Mouse (Mus musculus): ENCODE results near the gene Slc25a18. TPM values are rescaled to one million over a fixed set of nuclear protein-coding genes. Genes with fewer than 3 reads are reported as not detected.

The Slc25a18 gene
- polyA plus RNA-seq, 1 experiment, result not detected

DNA sequence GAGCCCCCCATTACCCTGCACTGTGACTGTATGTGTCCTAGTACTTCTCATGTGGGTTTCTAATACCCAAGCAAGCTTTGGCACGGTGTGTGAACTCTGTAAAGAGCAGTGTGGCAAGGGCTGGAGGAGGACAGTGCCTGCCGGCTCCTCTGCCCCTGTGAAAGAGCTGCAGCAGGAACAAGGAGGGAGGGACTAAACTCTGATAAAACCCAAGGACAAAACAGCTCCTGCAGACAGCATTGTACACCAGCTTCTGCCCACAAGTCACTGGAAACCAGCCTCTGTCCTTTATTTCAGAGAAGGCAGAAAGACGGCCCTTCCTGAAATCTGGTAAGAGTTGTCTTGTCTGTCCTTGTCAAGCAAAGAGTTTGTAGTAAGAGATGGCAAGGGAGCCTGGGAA lies 2.9 kb downstream of the Slc25a18 start:
- no peaks in the 10 kb centered on the region for H3K4me1 ChIP-seq (ENCODE audit: control insufficient read depth, insufficient read depth, low read length)

DNA sequence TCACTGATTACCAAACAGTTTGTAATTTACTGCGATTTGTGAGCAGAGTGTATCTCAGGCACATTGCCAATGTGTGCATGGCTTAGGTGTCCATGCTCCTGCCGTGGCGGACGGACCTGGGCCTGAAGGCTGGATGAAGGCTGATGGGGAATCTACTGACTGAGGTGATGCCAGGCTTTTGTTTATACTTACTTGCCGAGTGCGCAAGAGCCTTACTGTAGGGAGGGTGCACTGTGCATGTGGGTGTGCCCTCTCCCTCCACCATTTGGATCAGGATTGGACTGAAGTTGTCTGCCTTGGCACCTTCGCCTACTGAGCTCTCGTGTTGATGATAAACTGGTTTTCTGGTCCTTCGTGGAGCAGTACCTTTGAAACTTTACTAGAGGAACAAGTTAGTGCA lies 4.2 kb downstream of the Slc25a18 start:
- no peaks in the 10 kb centered on the region for H3K4me1 ChIP-seq (ENCODE audit: control insufficient read depth, insufficient read depth, low read length)
- H3K4me3 ChIP-seq (ENCODE audit: low read depth, low read length), result no peak overlapping the region
- H3K9me3 ChIP-seq (replicated peaks; ENCODE audit: control insufficient read depth, insufficient read depth, low read length, poor library complexity, severe bottlenecking), result no peaks in the 10 kb centered on the region
- H3K27me3 ChIP-seq (ENCODE audit: control insufficient read depth, insufficient read depth, low read length, poor library complexity, severe bottlenecking), result no peaks in the 10 kb centered on the region
- no peak overlapping the region for H3K27ac ChIP-seq (ENCODE audit: insufficient read depth, low read length)
- TF ChIP-seq POLR2A (IDR thresholded peaks at IDR 0.05; ENCODE audit: insufficient read depth, low read length), result no peak
- TF ChIP-seq CTCF (IDR thresholded peaks at IDR 0.05; ENCODE audit: low read depth, low read length), result no peak
- no peak for TF ChIP-seq EP300 (IDR thresholded peaks at IDR 0.05; ENCODE audit: insufficient read depth, low read depth, low read length)
- H3K9ac ChIP-seq (ENCODE audit: low read depth, poor library complexity, severe bottlenecking), result no peak overlapping the region
- H3K36me3 ChIP-seq (ENCODE audit: control insufficient read depth, insufficient read depth, low read length, poor library complexity, severe bottlenecking), result no peaks in the 10 kb centered on the region

More for the DNA sequence above, 2.9 kb downstream of the Slc25a18 start:
- no peaks in the 10 kb centered on the region for H3K36me3 ChIP-seq (ENCODE audit: control insufficient read depth, insufficient read depth, low read length, poor library complexity, severe bottlenecking)
- H3K9me3 ChIP-seq (replicated peaks; ENCODE audit: control insufficient read depth, insufficient read depth, low read length, poor library complexity, severe bottlenecking), result no peaks in the 10 kb centered on the region
- no peaks in the 10 kb centered on the region for H3K27me3 ChIP-seq (ENCODE audit: control insufficient read depth, insufficient read depth, low read length, poor library complexity, severe bottlenecking)
- H3K9ac ChIP-seq (ENCODE audit: low read depth, poor library complexity, severe bottlenecking), result no peak overlapping the region
- TF ChIP-seq POLR2A (IDR thresholded peaks at IDR 0.05; ENCODE audit: insufficient read depth, low read length) (no peak), EP300 (IDR thresholded peaks at IDR 0.05; ENCODE audit: insufficient read depth, low read depth, low read length) (no peak), CTCF (IDR thresholded peaks at IDR 0.05; ENCODE audit: low read depth, low read length) (no peak)
- no peak overlapping the region for H3K27ac ChIP-seq (ENCODE audit: insufficient read depth, low read length)
- no peak overlapping the region for H3K4me3 ChIP-seq (ENCODE audit: low read depth, low read length)

DNA sequence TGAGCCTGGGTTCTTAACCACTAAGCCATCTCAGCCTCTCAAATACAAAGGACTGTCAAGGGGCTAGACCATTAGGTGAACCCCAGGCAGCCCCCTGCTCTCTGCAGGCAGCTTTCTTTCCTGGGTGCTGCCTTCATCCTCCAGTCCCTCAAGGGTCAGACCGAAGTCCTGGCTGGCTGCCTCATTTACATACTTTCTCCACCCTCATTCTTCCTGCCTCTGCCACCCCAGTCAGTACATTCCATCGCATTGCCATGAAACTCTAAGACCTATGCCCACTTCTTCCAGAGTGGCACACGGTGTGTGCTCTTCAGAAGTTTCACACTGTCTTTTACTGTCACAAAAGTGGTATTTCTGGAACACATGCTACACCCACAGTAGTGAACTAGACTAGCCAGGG lies 4.8 kb downstream of the Slc25a18 start:
- TF ChIP-seq POLR2A (IDR thresholded peaks at IDR 0.05; ENCODE audit: insufficient read depth, low read length), result no peak
- TF ChIP-seq CTCF (IDR thresholded peaks at IDR 0.05; ENCODE audit: low read depth, low read length), result no peak
- no peak for TF ChIP-seq EP300 (IDR thresholded peaks at IDR 0.05; ENCODE audit: insufficient read depth, low read depth, low read length)
- no peak overlapping the region for H3K27ac ChIP-seq (ENCODE audit: insufficient read depth, low read length)

DNA sequence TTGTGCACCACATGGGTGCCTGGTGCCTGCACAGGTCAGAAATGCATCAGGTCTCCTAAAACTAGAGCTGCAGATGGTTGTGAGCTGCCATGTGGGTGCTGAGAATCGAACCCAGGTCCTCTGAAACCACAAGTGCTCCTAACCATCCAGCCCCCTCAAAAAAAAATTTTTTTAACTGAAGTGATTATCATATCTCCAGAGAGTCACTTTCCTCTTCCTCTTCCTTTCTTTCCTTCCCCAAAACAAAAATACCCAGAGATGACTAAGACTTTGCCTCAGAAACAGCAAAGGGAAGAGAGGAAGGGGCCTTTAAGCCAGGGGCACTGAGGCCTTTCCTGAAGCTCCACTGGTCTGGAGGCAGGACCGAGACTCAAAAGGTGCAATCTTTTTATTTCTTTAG lies 9.6 kb downstream of the Slc25a18 start:
- H3K36me3 ChIP-seq (ENCODE audit: control insufficient read depth, insufficient read depth, low read length, poor library complexity, severe bottlenecking), result no peaks in the 10 kb centered on the region
- no peaks in the 10 kb centered on the region for H3K4me1 ChIP-seq (ENCODE audit: control insufficient read depth, insufficient read depth, low read length)
- H3K27me3 ChIP-seq (ENCODE audit: control insufficient read depth, insufficient read depth, low read length, poor library complexity, severe bottlenecking), result no peaks in the 10 kb centered on the region
- TF ChIP-seq POLR2A (IDR thresholded peaks at IDR 0.05; ENCODE audit: insufficient read depth, low read length) (no peak), EP300 (IDR thresholded peaks at IDR 0.05; ENCODE audit: insufficient read depth, low read depth, low read length) (no peak), CTCF (IDR thresholded peaks at IDR 0.05; ENCODE audit: low read depth, low read length) (no peak)
- H3K9ac ChIP-seq (ENCODE audit: low read depth, poor library complexity, severe bottlenecking), result no peak overlapping the region
- no peak overlapping the region for H3K4me3 ChIP-seq (ENCODE audit: low read depth, low read length)
- no peaks in the 10 kb centered on the region for H3K9me3 ChIP-seq (replicated peaks; ENCODE audit: control insufficient read depth, insufficient read depth, low read length, poor library complexity, severe bottlenecking)
- no peak overlapping the region for H3K27ac ChIP-seq (ENCODE audit: insufficient read depth, low read length)

More for the DNA sequence above, 4.8 kb downstream of the Slc25a18 start:
- H3K4me3 ChIP-seq (ENCODE audit: low read depth, low read length), result no peak overlapping the region
- H3K36me3 ChIP-seq (ENCODE audit: control insufficient read depth, insufficient read depth, low read length, poor library complexity, severe bottlenecking), result no peaks in the 10 kb centered on the region
- no peaks in the 10 kb centered on the region for H3K9me3 ChIP-seq (replicated peaks; ENCODE audit: control insufficient read depth, insufficient read depth, low read length, poor library complexity, severe bottlenecking)
- H3K4me1 ChIP-seq (ENCODE audit: control insufficient read depth, insufficient read depth, low read length), result no peaks in the 10 kb centered on the region
- no peak overlapping the region for H3K9ac ChIP-seq (ENCODE audit: low read depth, poor library complexity, severe bottlenecking)
- H3K27me3 ChIP-seq (ENCODE audit: control insufficient read depth, insufficient read depth, low read length, poor library complexity, severe bottlenecking), result no peaks in the 10 kb centered on the region

DNA sequence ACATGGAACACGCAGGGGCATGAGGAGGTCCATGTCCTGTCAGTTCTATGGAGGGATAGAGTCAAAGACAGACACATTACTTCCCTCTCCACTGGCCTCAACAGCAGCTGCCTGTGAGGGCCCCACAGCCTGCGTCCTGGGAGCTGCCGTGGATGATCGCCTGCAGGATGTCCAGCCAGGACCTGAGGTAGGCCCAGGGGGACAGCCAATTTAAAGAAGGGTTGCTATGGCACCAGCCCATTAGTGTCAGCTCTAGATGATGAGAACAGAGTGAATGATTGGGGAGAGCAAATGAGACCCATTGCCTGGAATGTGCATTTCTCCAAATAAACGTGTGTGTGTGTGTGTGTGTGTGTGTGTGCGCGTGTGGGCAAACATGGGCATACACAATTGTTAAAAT lies 11.0 kb downstream of the Slc25a18 start:
- Histone ChIP-seq H3K4me3 (ENCODE audit: low read depth, low read length) (no peak overlapping the region), H3K9ac (ENCODE audit: low read depth, poor library complexity, severe bottlenecking) (no peak overlapping the region), H3K9me3 (replicated peaks; ENCODE audit: control insufficient read depth, insufficient read depth, low read length, poor library complexity, severe bottlenecking) (no peaks in the 10 kb centered on the region), H3K36me3 (ENCODE audit: control insufficient read depth, insufficient read depth, low read length, poor library complexity, severe bottlenecking) (no peaks in the 10 kb centered on the region), H3K27me3 (ENCODE audit: control insufficient read depth, insufficient read depth, low read length, poor library complexity, severe bottlenecking) (no peaks in the 10 kb centered on the region), H3K4me1 (ENCODE audit: control insufficient read depth, insufficient read depth, low read length) (no peaks in the 10 kb centered on the region), H3K27ac (ENCODE audit: insufficient read depth, low read length) (no peak overlapping the region)
- TF ChIP-seq EP300 (IDR thresholded peaks at IDR 0.05; ENCODE audit: insufficient read depth, low read depth, low read length) (no peak), POLR2A (IDR thresholded peaks at IDR 0.05; ENCODE audit: insufficient read depth, low read length) (no peak), CTCF (IDR thresholded peaks at IDR 0.05; ENCODE audit: low read depth, low read length) (no peak)

DNA sequence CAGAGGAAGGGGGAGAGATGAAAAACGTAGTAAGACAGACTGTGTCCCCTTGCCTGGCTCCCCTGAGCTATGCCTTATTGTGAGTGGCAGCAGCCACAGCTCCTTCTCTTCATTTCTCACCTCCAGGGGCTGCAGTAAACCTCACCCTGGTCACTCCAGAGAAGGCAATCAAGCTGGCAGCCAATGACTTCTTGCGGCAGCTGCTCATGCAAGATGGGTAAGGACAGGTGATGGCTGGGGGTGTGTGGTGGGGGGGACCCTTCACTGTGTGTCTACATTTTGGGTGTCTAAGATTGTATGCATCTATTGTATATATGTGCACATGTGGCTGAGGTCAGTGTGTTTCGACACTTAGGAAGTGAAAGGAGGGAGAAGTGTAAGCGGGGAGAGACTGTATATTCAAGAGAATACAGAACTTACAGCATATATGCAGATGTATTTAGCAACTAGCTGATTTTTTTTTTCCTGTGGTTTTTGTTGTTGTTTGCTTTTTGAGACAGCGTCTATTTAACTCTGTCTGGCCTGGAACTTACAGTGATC lies 14.8 kb downstream of the Slc25a18 start:
- Histone ChIP-seq H3K9ac (ENCODE audit: low read depth, poor library complexity, severe bottlenecking) (no peak overlapping the region), H3K27me3 (ENCODE audit: control insufficient read depth, insufficient read depth, low read length, poor library complexity, severe bottlenecking) (no peaks in the 10 kb centered on the region), H3K27ac (ENCODE audit: insufficient read depth, low read length) (no peak overlapping the region), H3K4me3 (ENCODE audit: low read depth, low read length) (no peak overlapping the region), H3K4me1 (ENCODE audit: control insufficient read depth, insufficient read depth, low read length) (no peaks in the 10 kb centered on the region), H3K9me3 (replicated peaks; ENCODE audit: control insufficient read depth, insufficient read depth, low read length, poor library complexity, severe bottlenecking) (no peaks in the 10 kb centered on the region), H3K36me3 (ENCODE audit: control insufficient read depth, insufficient read depth, low read length, poor library complexity, severe bottlenecking) (no peaks in the 10 kb centered on the region)
- no peak for TF ChIP-seq CTCF (IDR thresholded peaks at IDR 0.05; ENCODE audit: low read depth, low read length)
- TF ChIP-seq POLR2A (IDR thresholded peaks at IDR 0.05; ENCODE audit: insufficient read depth, low read length), result no peak
- no peak for TF ChIP-seq EP300 (IDR thresholded peaks at IDR 0.05; ENCODE audit: insufficient read depth, low read depth, low read length)

All from ES-Bruce4 (cell line).